Mouse (Mus musculus): Measurements from ENCODE around the gene Slc9a4.

GRCm38 (mm10) chr1:40547064-40547572 lies 32.8 kb upstream of the Slc9a4 start:
- no peak for TF ChIP-seq CTCF (IDR thresholded peaks at IDR 0.05; ENCODE audit: low read depth)
- TF ChIP-seq EP300 (optimal IDR thresholded peaks at IDR 0.05): no peak
